Mouse (Mus musculus) heart, postnatal 0 days (tissue): ENCODE measurements around the gene 1700016D06Rik. TPM values are rescaled to one million over a fixed set of nuclear protein-coding genes. Genes with fewer than 3 reads are reported as not detected.

ENCODE experiments used
- ATAC-seq: fragments of 200-750 bp; cut with Nextera tagmentation; 2 replicates; pipeline ENCODE4 v1.8.0; 2017; ENCODE audit warnings: low read depth, moderate number of reproducible peaks, moderate library complexity; ENCODE audit not compliant: insufficient read depth
- DNase-seq: peaks from one replicate; pipeline ENCODE4 v3.0.0-alpha.2; 2016; ENCODE audit warnings: low spot score
- H3K27ac ChIP-seq: fragments of 300-500 bp; sonication (generic); 2 replicates; pipeline ENCODE4 v1.5.1; 2014; ENCODE audit warnings: low read depth, mild to moderate bottlenecking
- H3K27me3 ChIP-seq: fragments of 300-500 bp; sonication (generic); 2 replicates; pipeline ENCODE4 v1.6.1; 2014; ENCODE audit warnings: low read length, mixed read lengths; ENCODE audit not compliant: control insufficient read depth, insufficient read depth
- H3K36me3 ChIP-seq: fragments of 300-500 bp; sonication (generic); replicated peaks from 2 replicates; pipeline ENCODE4 v1.6.1; 2014; ENCODE audit warnings: low read length, mixed read lengths; ENCODE audit not compliant: control insufficient read depth, insufficient read depth
- H3K4me1 ChIP-seq: fragments of 300-500 bp; sonication (generic); 2 replicates; pipeline ENCODE4 v1.6.1; 2014; ENCODE audit warnings: antibody characterized with exemption; ENCODE audit not compliant: control insufficient read depth, insufficient read depth
- H3K4me2 ChIP-seq: fragments of 300-500 bp; sonication (generic); 2 replicates; pipeline ENCODE4 v1.6.1; 2014; ENCODE audit warnings: low read depth, mild to moderate bottlenecking, low read length, moderate library complexity
- H3K4me3 ChIP-seq: fragments of 300-500 bp; sonication (generic); 2 replicates; pipeline ENCODE4 v1.5.1; 2014; ENCODE audit warnings: low read depth, low read length
- H3K9ac ChIP-seq: fragments of 300-500 bp; sonication (generic); replicated peaks from 2 replicates; pipeline ENCODE4 v1.6.1; 2014; ENCODE audit warnings: low read depth, low read length, mixed read lengths
- H3K9me3 ChIP-seq: fragments of 300-500 bp; sonication (generic); replicated peaks from 2 replicates; pipeline ENCODE4 v1.6.1; 2016; ENCODE audit warnings: low read length; ENCODE audit not compliant: control insufficient read depth
- CTCF ChIP-seq: IDR thresholded peaks from 2 replicates; pipeline ENCODE4 v1.5.1; 2016; ENCODE audit warnings: antibody characterized with exemption, control low read depth, low read depth
- EP300 ChIP-seq: IDR thresholded peaks from 2 replicates; pipeline ENCODE4 v1.6.1; 2016; ENCODE audit warnings: antibody characterized with exemption, low read depth
- WGBS: fragments of 180-500 bp; shearing (Covaris S2); extraction: QIAGEN DNeasy Blood & Tissue Kit; methylation state at CpG from one replicate; pipeline ENCODE4 v1.1.7; 2014; 5-methylcytosine and 5-hydroxymethylcytosine counted together
- polyA plus RNA-seq: library from polyadenylated mRNA; unstranded; fragments of >200 nt; fragmentation: Nextera tagmentation; extraction: Ambion mirVana; gene quantifications from 2 replicates; pipeline ENCODE4 v1.2.1, GENCODE M21; 2015
- total RNA-seq: library from RNA; depleted of rRNA; stranded (reverse); fragments of >200 nt; gene quantifications from 2 replicates; pipeline ENCODE4 v1.2.3, GENCODE M21; 2014; ENCODE audit warnings: low replicate concordance; rRNA removed

Gene 1700016D06Rik
- total RNA-seq, result not detected in 2 replicates
- polyA plus RNA-seq, result not detected in 2 replicates

DNA sequence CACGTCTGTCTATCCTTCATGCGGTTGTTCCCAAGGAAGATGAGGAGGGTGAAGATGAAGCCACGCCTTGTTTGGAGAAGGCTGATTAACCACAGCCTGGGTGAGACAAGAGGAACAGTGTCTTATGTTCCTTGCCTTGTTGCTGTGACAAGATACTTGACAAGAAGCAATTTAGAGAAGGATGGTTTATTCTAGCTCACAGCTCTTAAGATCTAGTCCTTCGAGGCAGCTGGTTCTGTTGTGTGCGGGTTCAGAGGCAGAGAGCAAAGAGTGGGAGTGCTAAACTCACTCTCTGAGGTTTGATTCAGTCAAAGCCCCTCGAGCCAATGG lies at the start of gene 1700016D06Rik:
1700016D06Rik (minus strand) TSS at position 31 of the 330 bp plus-strand sequence.
- H3K27me3 ChIP-seq, result no peaks in the 10 kb centered on the region
- 0 out of 2 replicates have a peak, but pooled peaks cover under 1% of the 10 kb centered on the region for H3K4me1 ChIP-seq
- WGBS, result 56% methylated on average over 6 of the region's 6 CpGs
- no peak within 1 kb of the TSS for H3K4me3 ChIP-seq
- no peaks in the 10 kb centered on the region for H3K36me3 ChIP-seq
- TF ChIP-seq EP300, result no peak
- no peak for TF ChIP-seq CTCF
- H3K9ac ChIP-seq, result no peak within 1 kb of the TSS
- H3K9me3 ChIP-seq, result no peaks in the 10 kb centered on the region
- no peak for ATAC-seq
- peak within 1 kb of the TSS; percentile 47; the same call in 1 of the 2 replicates for H3K27ac ChIP-seq
- no peak for DNase-seq
- H3K4me2 ChIP-seq, result peak within 1 kb of the TSS; percentile 40; the same call in 1 of the 2 replicates

DNA sequence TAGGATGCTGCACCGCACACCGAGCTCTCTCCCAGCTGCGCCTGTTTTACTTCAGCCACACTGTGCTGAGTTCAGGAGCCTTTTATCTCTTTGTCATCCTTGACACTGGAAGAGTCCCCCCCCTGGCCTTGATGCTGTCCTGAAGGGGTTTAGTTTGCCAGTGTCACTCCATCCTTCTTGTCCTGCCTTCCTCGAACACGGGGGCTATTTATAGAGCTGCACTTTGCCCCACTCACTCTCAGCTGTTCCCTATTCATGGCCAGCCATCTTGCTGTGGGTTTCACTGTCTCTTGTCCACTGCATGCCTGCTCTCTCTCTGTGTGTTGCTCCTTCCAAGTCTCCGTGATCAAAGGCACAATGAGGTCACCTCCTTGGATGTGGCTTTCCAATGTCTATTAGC lies 48.6 kb upstream of the 1700016D06Rik start:
- H3K4me1 ChIP-seq, result peaks cover 47% of the 10 kb centered on the region
- WGBS, result 24% methylated on average over 6 of the region's 6 CpGs
- DNase-seq, result peak; percentile 49

DNA sequence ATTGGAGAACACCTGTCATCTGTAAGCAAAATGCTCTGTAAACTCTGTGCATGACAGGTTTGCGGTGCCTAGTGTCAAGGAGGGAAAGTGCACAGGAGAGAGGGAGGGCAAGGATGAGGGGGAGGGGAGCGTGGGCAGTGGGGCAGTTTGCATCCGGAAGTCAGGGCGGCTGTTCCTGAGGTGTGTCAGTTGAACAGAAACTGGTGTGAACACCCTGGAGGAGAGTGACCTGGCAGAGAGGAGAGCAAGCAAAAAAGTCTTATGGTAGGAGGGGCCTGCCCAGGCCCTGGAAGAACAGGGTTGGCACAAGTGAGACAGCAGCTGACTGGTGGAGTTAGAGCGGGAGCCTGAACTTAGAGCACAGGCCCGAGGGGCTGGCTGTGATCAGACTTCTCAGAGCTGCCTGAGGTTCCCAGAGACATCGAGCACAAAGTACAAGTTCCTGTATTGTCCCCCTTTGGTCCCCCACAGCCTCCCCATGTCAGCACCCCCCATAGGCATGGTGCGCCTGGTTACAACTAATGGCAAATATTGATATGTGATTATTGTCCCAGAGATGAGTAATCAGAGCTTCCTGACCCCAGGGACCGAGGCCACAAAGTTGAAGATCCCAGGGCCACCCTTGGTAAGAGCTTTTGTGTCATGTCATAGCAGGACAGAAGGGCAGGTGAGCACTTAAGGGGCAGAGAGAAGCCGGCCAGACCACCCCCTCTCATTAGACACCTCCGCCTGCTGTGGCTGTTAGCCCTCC lies 46.2 kb upstream of the 1700016D06Rik start:
- Histone ChIP-seq H3K9ac (no peak overlapping the region; the same call in 1 of the 2 replicates), H3K4me3 (no peak overlapping the region), H3K27me3 (no peaks in the 10 kb centered on the region), H3K27ac (peak overlapping the region; percentile 79), H3K4me2 (no peak overlapping the region), H3K4me1 (peaks cover 43% of the 10 kb centered on the region), H3K36me3 (no peaks in the 10 kb centered on the region), H3K9me3 (no peaks in the 10 kb centered on the region)
- no peak for TF ChIP-seq EP300
- no peak for TF ChIP-seq CTCF
- ATAC-seq, result peak; percentile 61
- DNase-seq, result peak; percentile 68
- WGBS, result 48% methylated on average over 11 of the region's 11 CpGs

More for the DNA sequence above, 48.6 kb upstream of the 1700016D06Rik start:
- no peak overlapping the region for H3K4me3 ChIP-seq
- H3K27ac ChIP-seq, result peak overlapping the region; percentile 79
- H3K36me3 ChIP-seq, result no peaks in the 10 kb centered on the region
- TF ChIP-seq CTCF (no peak), EP300 (no peak)
- peak; percentile 45 for ATAC-seq
- H3K4me2 ChIP-seq, result peak overlapping the region; percentile 2; the same call in 1 of the 2 replicates
- no peaks in the 10 kb centered on the region for H3K9me3 ChIP-seq
- no peaks in the 10 kb centered on the region for H3K27me3 ChIP-seq
- H3K9ac ChIP-seq, result no peak overlapping the region

DNA sequence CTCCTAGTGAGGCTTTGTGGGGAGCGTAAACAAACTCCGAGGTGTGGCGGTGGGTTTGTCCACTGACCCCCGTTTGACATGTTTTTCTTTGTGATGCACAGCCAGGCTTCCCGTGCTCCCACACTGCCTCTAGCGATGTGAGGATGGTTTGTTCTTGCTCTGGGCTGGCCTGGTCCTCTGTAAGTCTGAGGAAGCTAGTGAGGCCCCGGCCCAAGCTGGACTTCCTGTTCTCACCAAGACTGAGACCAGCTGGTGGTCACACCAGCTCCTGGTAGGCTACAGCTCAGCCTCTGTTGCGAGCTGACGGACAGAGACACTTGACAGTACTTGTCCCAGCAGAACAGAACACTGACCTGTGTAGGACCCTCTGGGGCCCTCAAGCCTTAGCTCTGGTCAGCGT lies 42.7 kb upstream of the 1700016D06Rik start:
- WGBS, result 63% methylated on average over 10 of the region's 10 CpGs
- no peak overlapping the region for H3K9ac ChIP-seq
- no peak overlapping the region for H3K4me3 ChIP-seq
- no peak overlapping the region for H3K27ac ChIP-seq
- TF ChIP-seq CTCF (no peak), EP300 (no peak)
- H3K27me3 ChIP-seq, result no peaks in the 10 kb centered on the region
- DNase-seq (no peak), ATAC-seq (no peak)
- peaks cover 34% of the 10 kb centered on the region for H3K4me1 ChIP-seq
- H3K4me2 ChIP-seq, result no peak overlapping the region
- H3K36me3 ChIP-seq, result no peaks in the 10 kb centered on the region; the same call in 1 of the 2 replicates
- no peaks in the 10 kb centered on the region for H3K9me3 ChIP-seq

DNA sequence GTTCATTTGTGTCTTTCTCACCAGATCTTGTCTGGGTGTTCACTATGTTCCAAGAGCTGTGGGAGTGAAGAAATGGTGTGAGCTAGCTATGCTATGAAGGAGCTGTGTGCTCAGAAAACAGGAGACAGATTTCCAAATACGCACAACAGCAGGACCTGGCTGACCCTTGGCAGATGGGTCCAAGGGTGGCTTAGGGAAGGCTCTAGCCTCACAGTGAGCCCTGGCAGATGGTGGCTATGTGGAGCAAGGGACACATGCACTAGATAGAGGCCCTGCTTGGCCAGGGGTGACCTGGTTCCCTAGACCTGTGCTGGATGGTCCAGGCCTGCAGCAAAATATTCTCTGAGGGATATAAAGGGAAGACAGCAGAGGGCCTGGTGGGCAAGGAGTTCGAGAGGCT lies 40.0 kb upstream of the 1700016D06Rik start:
- Histone ChIP-seq H3K4me3 (no peak overlapping the region), H3K9ac (no peak overlapping the region), H3K36me3 (no peaks in the 10 kb centered on the region; the same call in 1 of the 2 replicates), H3K9me3 (no peaks in the 10 kb centered on the region), H3K27me3 (no peaks in the 10 kb centered on the region), H3K27ac (no peak overlapping the region), H3K4me2 (no peak overlapping the region), H3K4me1 (peaks cover 8% of the 10 kb centered on the region; the same call in 1 of the 2 replicates)
- ATAC-seq (no peak), DNase-seq (no peak)
- TF ChIP-seq CTCF, result no peak
- no peak for TF ChIP-seq EP300
- WGBS, result 81% methylated on average over 2 of the region's 2 CpGs
